Mouse (Mus musculus) small intestine, adult 2 months (tissue): ENCODE data around the gene Asah2.

Experiments
- CTCF ChIP-seq: fragments of 200-500 bp; IDR thresholded peaks from 2 replicates; pipeline ENCODE4 v1.5.1; 2012; ENCODE audit warnings: low read depth, mild to moderate bottlenecking, control low read depth, inconsistent platforms, low read length, moderate library complexity, mixed read lengths; ENCODE audit not compliant: insufficient replicate concordance, insufficient read length; ENCODE audit errors: extremely low read depth
- POLR2A ChIP-seq: fragments of 200-500 bp; IDR thresholded peaks from 2 replicates; pipeline ENCODE4 v1.6.1; 2012; ENCODE audit warnings: low read depth, mild to moderate bottlenecking, control low read depth, inconsistent platforms, low read length, moderate library complexity

DNA sequence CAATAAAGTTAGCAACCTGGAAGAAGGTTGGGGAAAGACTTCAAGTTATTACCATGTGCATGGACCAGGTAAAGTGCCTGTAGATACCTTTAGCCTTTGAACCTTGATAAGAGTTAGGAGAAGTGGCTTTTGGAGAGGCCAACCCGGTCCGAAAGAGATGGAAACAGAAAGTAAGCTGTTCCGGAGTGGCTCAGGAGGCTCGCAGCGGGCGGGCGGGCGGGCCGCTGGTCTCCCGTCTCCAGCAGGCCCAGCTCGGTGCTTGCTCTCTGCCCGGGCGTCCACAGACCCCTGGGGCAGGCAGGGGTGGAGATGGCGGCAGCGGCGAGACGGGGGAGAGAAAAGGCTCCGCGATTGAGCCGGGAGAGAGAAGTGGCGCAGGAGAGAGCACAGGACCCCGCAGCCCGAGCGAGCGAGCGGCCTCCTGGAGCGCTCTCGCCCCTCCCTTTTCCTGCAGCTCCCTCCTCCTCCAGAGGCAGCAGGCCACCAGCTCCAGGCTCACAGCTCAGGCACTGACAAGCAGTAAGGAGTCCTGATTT lies at the start of gene Asah2:
- TF ChIP-seq CTCF: no peak
- peak; percentile 75 for TF ChIP-seq POLR2A
